Mouse (Mus musculus) monocyte, adult 59 days (primary cell): ENCODE measurements around the gene Kcnh7. TPM values are rescaled to one million over a fixed set of nuclear protein-coding genes. Genes with fewer than 3 reads are reported as not detected.

Experiments
- total RNA-seq, 2 experiments: library from RNA; stranded (reverse); gene quantifications; one replicate each; pipeline ENCODE4 v1.2.4; 2023

The Kcnh7 gene
- total RNA-seq, result not detected

DNA sequence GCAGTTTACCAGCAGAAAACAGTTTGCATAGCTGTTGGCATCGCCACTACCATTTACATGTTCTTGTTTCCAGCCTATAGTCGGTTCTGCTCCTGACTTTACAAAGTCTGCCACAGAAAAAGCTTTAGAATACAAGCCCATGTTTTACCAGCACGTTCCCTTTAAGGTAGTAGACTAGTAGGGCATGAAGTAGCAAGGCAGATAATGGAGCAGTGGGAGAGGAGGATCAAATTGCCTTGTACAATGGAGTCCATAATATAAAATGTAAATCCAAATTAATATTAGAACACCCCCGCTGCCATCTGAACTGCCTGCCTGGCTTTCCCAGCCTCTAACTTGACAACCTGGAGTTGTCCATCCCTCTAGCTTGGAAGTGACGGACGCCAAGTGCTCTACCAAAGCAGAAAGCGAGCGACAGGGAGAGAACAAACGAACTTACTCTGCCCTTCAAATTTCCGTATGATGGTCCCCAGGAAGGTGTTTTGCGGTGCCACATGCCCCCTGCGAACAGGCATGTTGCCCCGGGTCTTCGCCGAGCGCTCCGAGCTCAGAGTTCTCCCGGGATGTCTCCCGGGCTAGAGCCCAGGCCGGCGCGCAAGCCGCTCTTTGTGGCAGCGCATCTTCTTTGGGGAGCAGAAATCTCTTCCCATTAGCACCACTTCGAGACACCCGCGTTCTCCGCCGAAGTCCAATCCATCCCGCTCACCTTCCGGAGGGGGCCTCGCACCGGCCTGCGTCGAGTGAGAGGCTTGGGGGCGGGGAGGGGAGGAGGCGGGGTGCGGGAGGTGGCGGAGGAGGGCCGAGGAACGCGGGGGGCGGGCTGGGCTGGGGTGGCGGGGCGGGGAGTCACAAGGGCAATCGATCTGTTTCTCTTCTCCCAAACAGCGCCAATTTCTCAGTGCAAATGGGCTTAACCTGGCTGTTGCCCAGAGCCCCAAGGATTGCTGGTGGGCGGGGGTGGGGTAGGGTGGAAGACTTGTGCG lies at the start of gene Kcnh7:
Kcnh7 (minus strand) TSS at position 725 of the 983 bp plus-strand sequence.

DNA sequence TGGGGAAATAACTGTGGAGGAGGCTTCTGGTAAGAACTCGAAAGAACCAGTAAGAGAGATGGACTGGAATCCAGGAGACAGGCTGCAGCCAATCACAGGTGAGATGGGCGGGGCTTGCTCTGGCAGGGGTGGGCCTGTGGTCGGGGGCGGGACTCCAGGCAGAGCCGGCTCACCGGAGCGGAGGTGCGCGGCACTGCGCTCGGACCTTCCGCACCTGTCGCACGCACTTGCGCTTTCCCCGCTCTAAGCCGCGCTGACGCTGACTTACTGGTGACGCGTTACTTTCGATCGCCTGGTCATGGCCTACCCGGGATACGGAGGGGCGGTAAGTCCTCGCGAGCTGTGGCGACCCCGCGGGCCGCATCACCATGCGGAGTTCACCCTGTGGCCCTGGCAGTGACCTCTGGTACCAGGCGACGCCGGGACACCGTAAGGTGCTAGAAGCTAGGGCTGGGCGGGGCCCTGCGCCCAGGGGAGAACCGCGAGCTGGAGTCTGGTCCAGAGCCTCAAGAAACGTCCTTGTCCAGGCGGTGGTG lies 519.9 kb downstream of the Kcnh7 start, which contains the start of gene Gca:
Gca (plus strand) TSS at position 151 of the 536 bp plus-strand sequence.

DNA sequence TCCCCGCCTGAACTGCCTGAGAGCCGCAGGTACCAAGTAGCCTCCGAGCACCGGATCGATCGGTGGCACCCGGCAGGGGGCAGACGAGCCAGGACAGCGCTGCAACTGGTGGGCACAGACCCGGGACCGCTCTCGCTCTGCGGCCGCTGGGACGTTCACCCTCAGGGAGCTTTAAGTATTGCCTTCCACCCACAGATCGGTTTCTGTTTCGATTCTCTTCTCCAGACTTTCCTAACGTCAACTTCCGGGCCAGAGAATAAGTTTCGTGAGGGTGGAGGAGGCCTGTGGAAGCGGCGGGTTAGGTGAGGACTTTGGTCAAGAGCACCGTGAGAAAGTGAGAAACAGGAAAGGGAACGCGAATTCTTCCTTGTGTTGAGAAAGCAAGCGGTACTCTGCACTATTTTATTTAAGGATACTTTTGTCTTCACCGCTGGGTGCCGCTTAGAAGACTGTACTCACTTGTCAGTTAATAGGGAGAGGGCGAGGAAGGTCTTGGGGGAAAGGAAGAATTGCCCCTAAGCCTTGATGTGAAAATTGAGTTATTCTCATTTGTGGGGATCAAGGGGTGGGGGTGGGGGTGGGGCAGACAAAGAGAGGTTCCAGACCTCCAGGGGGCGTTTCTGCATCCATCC lies 538.0 kb downstream of the Kcnh7 start, which contains the start of gene Ifih1:
Ifih1 (minus strand) TSS at position 242 of the 632 bp plus-strand sequence.

